Mouse (Mus musculus): ENCODE measurements at regions not wholly inside any gene's neighbourhood (a gene's known extent, or its start where the extent isn't known, plus 50 kb on each side); places are given as distances from the start of the nearest gene placed in this dataset.
"Not testable (repeated sequence)": the region's sequence is repeated elsewhere in the genome, so short reads cannot be mapped to it uniquely, and the experiment has no call there.

DNA sequence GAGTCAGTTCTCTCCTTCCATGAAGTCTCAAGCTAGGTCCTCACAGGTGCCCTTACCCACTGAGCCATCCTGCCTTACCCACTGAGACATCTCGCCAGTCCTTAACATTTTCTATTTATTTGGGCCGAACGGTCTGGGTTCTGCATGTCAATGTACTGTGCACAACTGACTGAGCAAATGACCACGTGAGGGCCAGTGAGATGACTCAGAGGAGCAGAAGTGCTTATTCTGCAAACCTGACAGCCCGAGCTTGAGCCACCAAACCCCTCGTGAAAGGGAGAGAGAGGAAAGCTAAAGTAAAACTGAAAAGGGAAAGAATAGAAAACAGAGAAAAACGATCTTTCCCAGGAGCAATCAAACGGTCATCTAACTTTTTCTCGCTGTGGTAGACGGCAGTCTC lies 52.2 kb upstream of the Nmd3 start:
- H3K4me2 ChIP-seq: no peak overlapping the region
- H3K27ac ChIP-seq: no peak overlapping the region
- H3K9me3 ChIP-seq (replicated peaks): no peaks in the 10 kb centered on the region
- no peak overlapping the region for H3K9ac ChIP-seq
- H3K4me3 ChIP-seq (replicated peaks): no peak overlapping the region
- H3K4me1 ChIP-seq: no peaks in the 10 kb centered on the region
- H3K27me3 ChIP-seq: no peaks in the 10 kb centered on the region
- 84% methylated on average over 10 of the region's 10 CpGs for WGBS
- H3K36me3 ChIP-seq: no peaks in the 10 kb centered on the region
- no peak for ATAC-seq (replicated peaks; ENCODE audit: low FRiP score)

GRCm38 (mm10) chr3:69667820-69668219 lies 54.0 kb upstream of the Nmd3 start:
- H3K4me3 ChIP-seq (replicated peaks): no peak overlapping the region
- H3K36me3 ChIP-seq: no peaks in the 10 kb centered on the region
- 81% methylated on average over 7 of the region's 7 CpGs for WGBS
- no peaks in the 10 kb centered on the region for H3K27me3 ChIP-seq
- H3K4me1 ChIP-seq: no peaks in the 10 kb centered on the region
- H3K27ac ChIP-seq: no peak overlapping the region
- H3K9ac ChIP-seq: no peak overlapping the region
- no peaks in the 10 kb centered on the region for H3K9me3 ChIP-seq (replicated peaks)
- ATAC-seq (replicated peaks; ENCODE audit: low FRiP score): no peak
- H3K4me2 ChIP-seq: no peak overlapping the region

DNA sequence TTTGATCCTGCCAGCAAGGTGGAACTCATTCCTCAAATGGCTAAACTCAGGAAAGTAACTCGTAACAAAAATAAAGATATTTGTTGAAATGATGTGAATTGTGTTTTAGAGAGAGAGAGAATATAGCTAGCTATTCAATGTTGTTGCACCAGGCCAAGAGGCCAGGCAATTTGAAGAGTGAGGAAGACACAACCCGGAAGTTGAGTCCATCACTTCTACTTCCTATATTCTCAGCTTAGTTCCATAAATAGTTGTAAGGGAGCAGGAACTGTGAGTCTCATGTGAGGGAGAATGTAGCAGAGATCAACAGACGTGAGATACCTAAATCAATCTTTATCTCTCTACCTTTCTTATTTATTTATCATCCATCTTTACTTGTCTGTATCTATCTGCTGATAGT lies 54.4 kb upstream of the Nmd3 start:
- no peak for ATAC-seq (replicated peaks; ENCODE audit: low FRiP score)
- 87% methylated on average over 3 of the region's 3 CpGs for WGBS
- H3K4me2 ChIP-seq: no peak overlapping the region
- no peaks in the 10 kb centered on the region for H3K27me3 ChIP-seq
- H3K9me3 ChIP-seq (replicated peaks): no peaks in the 10 kb centered on the region
- H3K4me1 ChIP-seq: no peaks in the 10 kb centered on the region
- H3K27ac ChIP-seq: no peak overlapping the region
- H3K36me3 ChIP-seq: no peaks in the 10 kb centered on the region
- H3K4me3 ChIP-seq (replicated peaks): no peak overlapping the region
- H3K9ac ChIP-seq: no peak overlapping the region

DNA sequence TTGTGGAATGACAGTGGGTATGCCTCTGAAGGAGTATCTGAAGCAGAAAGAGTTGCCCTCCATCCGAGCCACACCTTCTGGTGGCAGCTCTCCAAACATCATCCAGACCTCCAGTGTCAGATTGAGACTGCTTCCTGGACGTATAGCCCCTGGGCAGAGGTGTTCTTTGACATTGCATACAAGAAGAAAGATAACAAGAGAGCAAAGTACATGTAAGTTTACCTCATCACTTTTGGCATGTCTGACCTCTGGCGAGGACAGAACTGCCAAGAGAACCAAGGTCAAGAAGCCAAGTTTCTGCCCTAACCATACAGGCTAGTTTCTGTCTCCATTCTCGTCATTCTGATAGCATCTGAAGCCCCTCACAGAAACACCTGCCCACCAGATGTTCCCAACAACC lies 57.5 kb upstream of the Nmd3 start:
- H3K9ac ChIP-seq: no peak overlapping the region
- no peak for ATAC-seq (replicated peaks; ENCODE audit: low FRiP score)
- no peaks in the 10 kb centered on the region for H3K4me1 ChIP-seq
- WGBS: 63% methylated on average over 4 of the region's 4 CpGs
- H3K4me2 ChIP-seq: no peak overlapping the region
- no peak overlapping the region for H3K27ac ChIP-seq
- no peaks in the 10 kb centered on the region for H3K27me3 ChIP-seq
- H3K36me3 ChIP-seq: no peaks in the 10 kb centered on the region
- H3K4me3 ChIP-seq (replicated peaks): no peak overlapping the region
- no peaks in the 10 kb centered on the region for H3K9me3 ChIP-seq (replicated peaks)

DNA sequence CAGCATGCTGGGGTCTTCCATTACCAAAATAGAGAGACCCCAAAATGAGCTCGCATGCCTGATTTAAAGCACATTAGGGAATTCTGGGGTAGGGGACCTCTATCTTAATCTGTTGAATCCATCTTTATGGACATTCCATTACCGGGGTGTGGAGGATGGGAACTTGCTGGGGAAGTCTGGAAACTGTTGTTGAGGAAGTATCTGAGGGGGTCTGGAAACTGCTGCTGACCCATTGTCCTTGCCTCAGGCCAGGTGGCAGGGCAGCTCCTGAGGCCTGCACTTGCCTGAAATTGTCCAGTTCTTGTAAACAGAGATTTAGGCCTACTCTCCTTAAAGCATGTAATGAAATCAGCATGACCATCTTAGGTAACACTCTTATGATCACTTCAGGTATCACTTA lies 59.4 kb upstream of the B3galnt1 start:
- peaks cover 10% of the 10 kb centered on the region for H3K4me1 ChIP-seq
- no peak overlapping the region for H3K4me2 ChIP-seq
- no peaks in the 10 kb centered on the region for H3K27me3 ChIP-seq
- no peaks in the 10 kb centered on the region for H3K36me3 ChIP-seq
- H3K9me3 ChIP-seq (replicated peaks): no peaks in the 10 kb centered on the region
- no peak for ATAC-seq (replicated peaks; ENCODE audit: low FRiP score)
- H3K27ac ChIP-seq: no peak overlapping the region
- H3K9ac ChIP-seq: no peak overlapping the region
- H3K4me3 ChIP-seq (replicated peaks): no peak overlapping the region
- whole genome bisulfite sequencing: 69% methylated on average over 2 of the region's 2 CpGs

DNA sequence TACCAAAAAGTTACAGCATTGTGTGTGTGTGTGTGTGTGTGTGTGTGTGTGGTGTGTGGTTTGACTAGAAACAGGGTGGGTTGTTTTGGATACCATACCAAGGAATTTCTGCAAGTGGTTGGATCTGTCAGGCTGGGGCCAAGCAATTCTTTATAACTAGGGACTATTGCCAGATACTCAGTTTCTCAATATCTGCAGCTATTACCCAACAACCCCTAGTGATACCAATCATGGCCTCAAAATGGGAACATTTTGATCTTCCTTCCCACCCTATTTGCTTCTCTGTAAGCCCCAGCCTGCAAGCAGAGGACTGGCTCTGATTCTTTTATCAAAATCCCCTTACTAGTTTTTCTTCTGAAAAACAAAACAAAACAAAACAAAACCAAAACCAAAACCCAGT lies 58.8 kb upstream of the B3galnt1 start:
- ATAC-seq (replicated peaks; ENCODE audit: low FRiP score): no peak
- H3K9me3 ChIP-seq (replicated peaks): no peaks in the 10 kb centered on the region
- no peak overlapping the region for H3K4me2 ChIP-seq
- no peak overlapping the region for H3K9ac ChIP-seq
- H3K27me3 ChIP-seq: no peaks in the 10 kb centered on the region
- no peaks in the 10 kb centered on the region for H3K36me3 ChIP-seq
- H3K27ac ChIP-seq: no peak overlapping the region
- H3K4me1 ChIP-seq: peaks cover 10% of the 10 kb centered on the region
- no peak overlapping the region for H3K4me3 ChIP-seq (replicated peaks)

DNA sequence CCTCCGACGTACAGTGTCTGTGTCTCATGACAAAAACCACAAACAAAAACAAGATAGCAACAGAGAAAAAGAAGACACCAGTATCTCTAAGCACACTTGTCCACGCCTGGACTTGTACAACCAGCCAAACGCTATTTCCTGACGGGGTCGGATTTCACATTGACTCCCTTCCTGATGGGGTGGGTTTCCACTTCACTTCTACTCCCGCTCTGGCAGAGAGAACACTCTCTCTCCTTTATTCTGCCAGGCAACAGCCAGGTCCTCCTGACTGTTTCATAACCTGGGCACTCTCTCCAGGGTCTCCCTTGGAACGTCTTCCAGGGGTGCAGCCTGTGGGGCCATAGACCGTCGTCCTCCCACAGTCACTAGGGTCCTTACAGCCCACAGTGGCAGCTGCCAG lies 56.9 kb upstream of the B3galnt1 start:
- ATAC-seq (replicated peaks; ENCODE audit: low FRiP score): 0 out of 2 replicates have a peak, but pooled peaks have one; percentile 18
- not testable (repeated sequence) for H3K27me3 ChIP-seq; H3K27ac ChIP-seq; H3K9ac ChIP-seq; H3K36me3 ChIP-seq; H3K4me1 ChIP-seq; H3K4me3 ChIP-seq (replicated peaks); H3K9me3 ChIP-seq (replicated peaks)
- WGBS: 32% methylated on average over 10 of the region's 10 CpGs
- H3K4me2 ChIP-seq: peak overlapping the region; percentile 19; the same call in 1 of the 2 replicates

- Histone ChIP-seq H3K4me1 (peaks cover 10% of the 10 kb centered on the region), H3K4me2 (peak overlapping the region; percentile 19; the same call in 1 of the 2 replicates), H3K9me3 (replicated peaks) (no peaks in the 10 kb centered on the region), H3K9ac (no peak overlapping the region), H3K36me3 (no peaks in the 10 kb centered on the region), H3K27ac (peak overlapping the region; percentile 32; the same call in 1 of the 2 replicates), H3K27me3 (no peaks in the 10 kb centered on the region), H3K4me3 (replicated peaks) (no peak overlapping the region)
- ATAC-seq (replicated peaks; ENCODE audit: low FRiP score): peak; percentile 36; the same call in 1 of the 2 replicates
- 8% methylated on average over 2 of the region's 2 CpGs for WGBS
Measured at GRCm38 (mm10) chr3:69655001-69655400, 56.2 kb upstream of the B3galnt1 start.

DNA sequence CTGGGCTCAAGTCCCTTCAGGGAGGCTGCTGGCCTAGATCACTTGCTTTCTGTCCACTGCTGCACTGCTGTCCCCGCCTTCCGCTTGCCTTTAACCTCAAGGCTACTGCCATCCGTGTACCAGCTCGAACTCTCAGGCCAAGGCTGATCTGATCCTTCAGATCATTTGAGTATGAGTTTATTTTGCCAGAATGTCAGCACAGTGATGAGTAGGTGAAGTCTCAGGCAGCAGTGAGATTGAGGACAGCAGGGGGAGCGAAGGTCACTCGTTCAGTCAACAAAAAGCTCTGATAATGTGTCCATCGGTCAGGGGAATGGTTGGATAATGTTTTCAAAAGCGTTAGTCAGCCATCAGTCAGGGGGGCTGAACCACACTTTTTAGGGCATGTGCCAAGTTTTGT lies 54.6 kb upstream of the B3galnt1 start:
- 51% methylated on average over 8 of the region's 8 CpGs for WGBS
- H3K27me3 ChIP-seq; ATAC-seq (replicated peaks; ENCODE audit: low FRiP score); H3K9ac ChIP-seq; H3K27ac ChIP-seq; H3K4me2 ChIP-seq; H3K9me3 ChIP-seq (replicated peaks); H3K36me3 ChIP-seq; H3K4me1 ChIP-seq; H3K4me3 ChIP-seq (replicated peaks): not testable (repeated sequence)

- ATAC-seq (replicated peaks; ENCODE audit: low FRiP score): no peak
- WGBS: 90% methylated on average over 4 of the region's 4 CpGs
- no peak overlapping the region for H3K4me2 ChIP-seq
- no peaks in the 10 kb centered on the region for H3K4me1 ChIP-seq
- H3K9ac ChIP-seq: no peak overlapping the region
- H3K4me3 ChIP-seq (replicated peaks): no peak overlapping the region
- no peak overlapping the region for H3K27ac ChIP-seq
- 0 out of 2 replicates have a peak, but pooled peaks cover 3% of the 10 kb centered on the region for H3K9me3 ChIP-seq (replicated peaks)
- no peaks in the 10 kb centered on the region for H3K27me3 ChIP-seq
- H3K36me3 ChIP-seq: no peaks in the 10 kb centered on the region
Measured at GRCm38 (mm10) chr3:69649561-69649960, 50.8 kb upstream of the B3galnt1 start.

Data from kidney, embryonic 15.5 days (tissue).